Mouse (Mus musculus) hindbrain, embryonic 15.5 days (tissue): ENCODE results near the gene 2410004B18Rik. TPM values are rescaled to one million over a fixed set of nuclear protein-coding genes. Genes with fewer than 3 reads are reported as not detected.

Experiments
- ATAC-seq: fragments of 200-750 bp; cut with Nextera tagmentation; 2 replicates; pipeline ENCODE4 v1.8.0; 2017; ENCODE audit warnings: low read depth, moderate number of reproducible peaks, moderate TSS enrichment; ENCODE audit not compliant: low FRiP score
- H3K27ac ChIP-seq: fragments of 300-500 bp; sonication (generic); replicated peaks from 2 replicates; pipeline ENCODE4 v1.5.1; 2015; ENCODE audit warnings: mild to moderate bottlenecking, inconsistent platforms
- H3K27me3 ChIP-seq: fragments of 300-500 bp; sonication (generic); 2 replicates; pipeline ENCODE4 v1.6.1; 2015; ENCODE audit warnings: control low read depth, inconsistent platforms
- H3K36me3 ChIP-seq: fragments of 300-500 bp; sonication (generic); 2 replicates; pipeline ENCODE4 v1.6.1; 2015; ENCODE audit warnings: control low read depth, inconsistent platforms
- H3K4me1 ChIP-seq: fragments of 300-500 bp; sonication (generic); replicated peaks from 2 replicates; pipeline ENCODE4 v1.6.1; 2015; ENCODE audit warnings: control low read depth, inconsistent platforms
- H3K4me2 ChIP-seq: fragments of 300-500 bp; sonication (generic); 2 replicates; pipeline ENCODE4 v1.6.1; 2015; ENCODE audit warnings: moderate library complexity, mild to moderate bottlenecking, inconsistent platforms
- H3K4me3 ChIP-seq: fragments of 300-500 bp; sonication (generic); 2 replicates; pipeline ENCODE4 v1.5.1; 2015; ENCODE audit warnings: mild to moderate bottlenecking, inconsistent platforms
- H3K9ac ChIP-seq: fragments of 300-500 bp; sonication (generic); 2 replicates; pipeline ENCODE4 v1.6.1; 2015; ENCODE audit warnings: inconsistent platforms
- H3K9me3 ChIP-seq: fragments of 300-500 bp; sonication (generic); 2 replicates; pipeline ENCODE4 v1.6.1; 2016; ENCODE audit warnings: control low read depth, inconsistent platforms
- WGBS: fragments of 180-500 bp; shearing (Covaris S2); methylation state at CpG from one replicate; pipeline ENCODE4 v1.1.7; 2015; 5-methylcytosine and 5-hydroxymethylcytosine counted together
- polyA plus RNA-seq: library from polyadenylated mRNA; unstranded; fragments of >200 nt; fragmentation: Nextera tagmentation; extraction: Ambion mirVana; gene quantifications from 2 replicates; pipeline ENCODE4 v1.2.1, GENCODE M21; 2015

Gene 2410004B18Rik
- polyA plus RNA-seq = 81.0 and 84.4 TPM in 2 replicates

DNA sequence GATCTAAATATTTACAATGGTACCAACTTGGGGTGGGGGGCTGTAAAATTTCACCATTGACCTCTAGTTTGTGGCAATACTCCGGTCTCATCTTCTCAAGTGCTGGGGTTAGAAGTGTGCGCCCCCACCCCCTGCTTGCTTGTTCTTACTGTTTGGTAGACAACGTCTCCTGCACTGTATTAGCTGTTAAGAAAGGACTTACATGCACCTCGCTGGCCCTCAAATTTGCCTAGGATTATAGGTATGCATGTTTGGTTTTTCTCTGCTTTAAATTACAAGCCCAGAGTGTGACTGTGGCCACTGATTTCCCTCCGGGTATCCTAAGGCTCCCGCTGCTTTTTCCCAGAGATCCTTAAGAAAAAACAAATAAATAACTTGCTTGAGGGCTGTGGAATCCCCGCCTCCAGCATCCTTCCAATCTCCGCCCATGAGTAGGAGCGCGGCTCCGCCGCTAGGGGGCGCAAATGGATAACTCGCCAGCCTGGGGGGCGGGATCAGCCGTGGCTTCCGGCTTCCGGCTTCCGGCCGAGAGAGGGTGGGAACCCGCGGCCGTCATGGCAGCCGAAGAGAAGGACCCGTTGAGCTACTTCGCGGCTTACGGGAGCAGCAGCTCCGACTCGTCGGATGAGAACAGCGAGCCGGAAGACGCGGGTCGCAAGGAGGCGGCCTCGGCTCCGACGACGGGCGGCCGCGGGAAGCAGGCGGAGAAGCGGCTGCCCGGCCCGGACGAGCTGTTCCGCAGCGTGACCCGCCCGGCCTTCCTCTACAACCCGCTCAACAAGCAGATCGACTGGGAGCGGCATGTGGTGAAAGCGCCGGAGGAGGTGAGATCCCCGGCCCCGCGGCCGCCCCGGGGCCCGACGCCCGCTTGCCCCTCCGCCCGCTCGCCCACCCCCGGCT, at the start of gene 2410004B18Rik:
TSS of gene 2410004B18Rik (plus strand) at position 510 of the 900 bp plus-strand sequence.
- H3K9ac ChIP-seq = peak within 1 kb of the TSS; percentile 95
- peak within 1 kb of the TSS; percentile 85 for H3K27ac ChIP-seq
- ATAC-seq = peak; percentile 95
- H3K4me2 ChIP-seq = peak within 1 kb of the TSS; percentile 82
- peaks cover 22% of the 10 kb centered on the region for H3K4me1 ChIP-seq
- H3K9me3 ChIP-seq = no peaks in the 10 kb centered on the region
- peak within 1 kb of the TSS; percentile 99 for H3K4me3 ChIP-seq
- H3K36me3 ChIP-seq = peaks cover 19% of the 10 kb centered on the region; the same call in 1 of the 2 replicates
- 2% methylated on average over 59 of the region's 70 CpGs for WGBS
- no peaks in the 10 kb centered on the region for H3K27me3 ChIP-seq

DNA sequence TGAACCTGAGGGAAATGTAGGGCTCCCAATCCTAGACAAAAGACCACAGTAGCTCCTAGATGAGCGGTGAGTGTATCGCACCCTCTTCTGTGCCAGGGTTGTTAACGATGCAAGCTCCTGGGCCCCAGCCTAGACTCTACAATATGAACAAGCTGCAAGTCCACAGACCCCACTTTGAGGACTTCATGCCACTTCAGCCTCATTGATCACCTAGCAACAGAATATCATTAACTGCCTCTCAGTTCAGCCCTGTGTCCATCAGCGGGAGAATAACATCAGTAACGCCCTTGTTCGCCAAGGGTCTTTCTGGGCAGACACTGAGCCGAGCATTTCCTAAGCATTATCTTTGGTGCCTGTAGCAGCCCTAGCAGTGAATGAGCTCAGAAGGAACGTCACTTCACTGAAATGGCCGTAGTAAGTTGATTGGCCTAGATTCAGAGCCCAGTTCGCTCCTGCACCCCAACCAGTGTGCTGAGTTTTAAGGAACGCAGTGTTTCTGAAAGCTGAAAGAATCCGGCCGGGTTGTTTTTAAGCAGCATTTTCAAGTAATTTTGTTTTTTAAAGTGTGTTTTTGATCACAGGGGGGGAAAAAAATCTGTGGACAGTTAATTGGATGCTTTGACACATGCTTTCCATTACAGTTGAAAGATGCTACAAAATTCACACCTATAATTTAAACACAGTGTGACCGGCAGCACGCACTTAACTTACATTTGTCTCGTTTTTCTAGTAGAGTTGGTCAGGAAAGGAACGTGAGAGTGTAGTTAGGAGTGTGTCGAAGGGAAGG, 47.3 kb upstream of the 2410004B18Rik start:
- H3K27ac ChIP-seq = peak overlapping the region; percentile 51
- no peak overlapping the region for H3K9ac ChIP-seq
- H3K9me3 ChIP-seq = no peaks in the 10 kb centered on the region
- 31% methylated on average over 18 of the region's 18 CpGs for WGBS
- no peak overlapping the region for H3K4me3 ChIP-seq
- no peaks in the 10 kb centered on the region for H3K27me3 ChIP-seq
- peak; percentile 93 for ATAC-seq
- no peaks in the 10 kb centered on the region for H3K36me3 ChIP-seq
- no peak overlapping the region for H3K4me2 ChIP-seq
- peaks cover 10% of the 10 kb centered on the region for H3K4me1 ChIP-seq

DNA sequence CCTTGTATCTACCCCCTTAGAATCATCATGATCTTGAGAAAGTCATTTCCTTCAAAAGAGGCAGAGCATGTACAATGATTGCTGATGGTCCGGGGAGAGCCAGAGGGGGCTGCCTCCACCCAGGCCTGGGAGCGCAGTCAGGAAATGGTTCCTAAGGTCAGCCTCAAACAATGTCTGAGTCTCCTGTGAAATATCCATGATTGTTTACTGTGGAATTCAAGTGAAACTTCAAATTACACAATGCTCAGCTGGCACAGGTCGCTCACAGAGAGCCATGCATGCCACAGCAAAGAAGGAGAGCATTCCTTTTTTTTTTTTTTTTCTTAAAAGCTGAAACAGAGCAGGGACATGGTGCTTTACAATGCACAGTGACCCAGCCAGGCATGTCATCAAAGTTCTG, 45.4 kb upstream of the 2410004B18Rik start:
- H3K4me1 ChIP-seq = peaks cover 6% of the 10 kb centered on the region; the same call in 1 of the 2 replicates
- no peak overlapping the region for H3K4me2 ChIP-seq
- H3K27me3 ChIP-seq = no peaks in the 10 kb centered on the region
- H3K9ac ChIP-seq = no peak overlapping the region
- no peak overlapping the region for H3K4me3 ChIP-seq
- WGBS = 79% methylated on average over 3 of the region's 3 CpGs
- no peak overlapping the region for H3K27ac ChIP-seq
- H3K36me3 ChIP-seq = no peaks in the 10 kb centered on the region
- no peaks in the 10 kb centered on the region for H3K9me3 ChIP-seq
- no peak for ATAC-seq

DNA sequence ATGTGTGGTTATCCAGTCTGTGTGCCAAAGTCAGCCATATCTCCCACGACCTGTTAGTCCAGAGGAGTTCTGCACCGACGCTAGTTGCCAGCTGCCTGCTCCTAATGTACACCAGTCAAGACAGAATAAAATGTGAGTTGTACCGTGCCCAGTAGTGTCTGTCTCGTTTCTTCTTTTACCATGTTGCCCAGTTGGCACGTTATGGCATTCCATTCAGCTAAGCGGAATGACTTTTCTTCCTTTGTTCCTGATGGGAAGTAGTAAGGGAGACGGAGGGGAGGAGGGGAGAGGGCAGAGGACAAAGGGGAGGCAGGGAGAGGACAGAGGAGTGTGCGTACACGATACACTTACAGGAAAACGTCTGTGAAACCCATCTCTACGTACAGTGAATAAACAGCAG, 43.7 kb upstream of the 2410004B18Rik start:
- H3K9ac ChIP-seq = no peak overlapping the region
- no peak overlapping the region for H3K4me2 ChIP-seq
- no peak overlapping the region for H3K4me3 ChIP-seq
- H3K36me3 ChIP-seq = no peaks in the 10 kb centered on the region
- H3K9me3 ChIP-seq = no peaks in the 10 kb centered on the region
- no peak overlapping the region for H3K27ac ChIP-seq
- 36% methylated on average over 12 of the region's 12 CpGs for WGBS
- peaks cover 6% of the 10 kb centered on the region; the same call in 1 of the 2 replicates for H3K4me1 ChIP-seq
- ATAC-seq = no peak
- H3K27me3 ChIP-seq = no peaks in the 10 kb centered on the region

GRCm38 (mm10) chr3:145897749-145898148, 40.1 kb upstream of the 2410004B18Rik start:
- Histone ChIP-seq H3K9me3 (no peaks in the 10 kb centered on the region), H3K9ac (no peak overlapping the region), H3K27me3 (no peaks in the 10 kb centered on the region), H3K4me3 (no peak overlapping the region), H3K36me3 (no peaks in the 10 kb centered on the region), H3K4me1 (no peaks in the 10 kb centered on the region; the same call in 1 of the 2 replicates), H3K4me2 (no peak overlapping the region), H3K27ac (no peak overlapping the region)
- ATAC-seq = no peak
- 77% methylated on average over 11 of the region's 11 CpGs for WGBS

GRCm38 (mm10) chr3:145899832-145900231, 38.0 kb upstream of the 2410004B18Rik start:
- 0 out of 2 replicates have a peak, but pooled peaks have one; percentile 37 for ATAC-seq

GRCm38 (mm10) chr3:145903530-145903929, 34.3 kb upstream of the 2410004B18Rik start:
- H3K4me1 ChIP-seq = 0 out of 2 replicates have a peak, but pooled peaks cover 4% of the 10 kb centered on the region
- WGBS = 88% methylated on average over 8 of the region's 8 CpGs
- no peak overlapping the region for H3K4me2 ChIP-seq
- H3K9me3 ChIP-seq = no peaks in the 10 kb centered on the region
- ATAC-seq = no peak
- no peak overlapping the region for H3K9ac ChIP-seq
- no peaks in the 10 kb centered on the region for H3K36me3 ChIP-seq
- no peaks in the 10 kb centered on the region for H3K27me3 ChIP-seq
- no peak overlapping the region for H3K27ac ChIP-seq
- H3K4me3 ChIP-seq = no peak overlapping the region

More at GRCm38 (mm10) chr3:145899832-145900231, 38.0 kb upstream of the 2410004B18Rik start:
- no peak overlapping the region for H3K9ac ChIP-seq
- H3K4me3 ChIP-seq = no peak overlapping the region
- H3K4me2 ChIP-seq = no peak overlapping the region
- WGBS = 78% methylated on average over 8 of the region's 8 CpGs
- H3K27me3 ChIP-seq = no peaks in the 10 kb centered on the region
- no peaks in the 10 kb centered on the region for H3K9me3 ChIP-seq
- H3K27ac ChIP-seq = no peak overlapping the region
- H3K36me3 ChIP-seq = no peaks in the 10 kb centered on the region
- no peaks in the 10 kb centered on the region for H3K4me1 ChIP-seq

DNA sequence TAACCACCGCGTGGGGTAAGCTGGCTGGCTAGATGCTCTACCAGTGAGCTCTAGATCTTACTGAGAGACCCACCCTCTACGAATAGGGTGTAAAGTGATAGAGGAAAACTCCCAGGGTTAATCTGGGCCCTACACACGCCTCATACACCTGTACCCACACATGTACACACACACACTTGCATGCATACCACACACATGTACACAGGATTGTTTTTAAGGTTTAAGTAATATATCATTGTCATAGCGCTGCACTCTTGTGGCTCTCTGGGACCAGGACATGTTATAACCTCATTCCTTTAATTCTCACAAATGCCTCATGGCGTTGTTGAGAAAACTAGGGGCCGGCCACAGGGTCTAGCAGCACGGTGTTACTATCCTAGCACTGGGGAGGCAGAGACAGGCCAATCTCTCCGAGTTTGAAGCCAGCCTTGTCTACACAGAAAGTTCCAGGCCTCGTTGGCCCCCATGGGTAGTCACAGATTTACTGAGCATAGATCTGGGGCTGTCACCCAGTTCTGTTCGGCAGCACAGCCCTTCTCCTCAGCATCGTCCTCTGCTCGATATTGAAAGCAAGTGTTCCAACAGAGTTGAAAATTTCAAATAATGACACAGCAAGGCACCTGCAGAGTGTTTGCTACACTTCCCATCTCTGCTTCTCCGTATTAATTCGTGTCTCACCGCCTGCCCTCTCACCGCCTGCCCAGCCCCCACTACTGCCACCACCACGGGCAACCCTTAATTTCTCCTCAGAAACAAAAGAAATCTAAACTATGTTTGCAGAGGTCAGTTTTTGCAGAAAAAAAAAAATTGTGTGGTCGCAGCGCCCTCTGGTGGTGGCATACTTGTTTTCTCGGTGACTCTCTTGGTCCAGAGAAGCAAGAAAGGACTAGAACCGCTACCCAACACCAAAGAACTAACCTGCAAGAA, 32.7 kb upstream of the 2410004B18Rik start:
- no peaks in the 10 kb centered on the region for H3K9me3 ChIP-seq
- WGBS = 50% methylated on average over 22 of the region's 22 CpGs
- H3K9ac ChIP-seq = peak overlapping the region; percentile 17; the same call in 1 of the 2 replicates
- H3K27me3 ChIP-seq = no peaks in the 10 kb centered on the region
- no peaks in the 10 kb centered on the region for H3K36me3 ChIP-seq
- ATAC-seq = peak; percentile 49; the same call in 1 of the 2 replicates
- 0 out of 2 replicates have a peak, but pooled peaks cover 4% of the 10 kb centered on the region for H3K4me1 ChIP-seq
- peak overlapping the region; percentile 15; the same call in 1 of the 2 replicates for H3K4me3 ChIP-seq
- H3K27ac ChIP-seq = no peak overlapping the region
- H3K4me2 ChIP-seq = peak overlapping the region; percentile 48

GRCm38 (mm10) chr3:145906582-145906981, 31.2 kb upstream of the 2410004B18Rik start:
- 0 out of 2 replicates have a peak, but pooled peaks cover 4% of the 10 kb centered on the region for H3K4me1 ChIP-seq
- no peaks in the 10 kb centered on the region for H3K36me3 ChIP-seq
- H3K27me3 ChIP-seq = no peaks in the 10 kb centered on the region
- no peak overlapping the region for H3K27ac ChIP-seq
- no peaks in the 10 kb centered on the region for H3K9me3 ChIP-seq
- WGBS = 86% methylated on average over 9 of the region's 9 CpGs
- no peak overlapping the region for H3K4me2 ChIP-seq
- no peak for ATAC-seq
- no peak overlapping the region for H3K9ac ChIP-seq
- H3K4me3 ChIP-seq = no peak overlapping the region

DNA sequence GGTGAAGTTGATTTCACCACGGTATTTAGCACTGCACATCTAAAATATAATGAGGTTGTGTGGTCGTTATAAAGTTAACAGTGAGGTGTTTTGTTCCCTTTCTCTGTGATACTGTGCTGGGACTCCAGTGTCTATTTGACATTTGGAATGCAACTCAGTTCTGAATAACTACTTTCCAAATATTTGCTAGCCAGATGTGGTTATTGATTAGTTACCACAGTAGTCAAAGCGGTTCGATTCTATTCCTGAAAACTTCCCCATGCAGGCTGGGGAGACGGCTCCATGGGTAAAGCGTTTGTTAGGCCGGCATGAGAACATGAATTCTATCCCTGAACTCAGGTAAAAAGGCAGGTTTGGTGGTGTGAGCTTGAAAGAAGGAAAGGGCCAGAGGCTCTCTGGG, 25.3 kb upstream of the 2410004B18Rik start:
- WGBS = 94% methylated on average over 7 of the region's 7 CpGs
- no peak overlapping the region for H3K4me2 ChIP-seq

DNA sequence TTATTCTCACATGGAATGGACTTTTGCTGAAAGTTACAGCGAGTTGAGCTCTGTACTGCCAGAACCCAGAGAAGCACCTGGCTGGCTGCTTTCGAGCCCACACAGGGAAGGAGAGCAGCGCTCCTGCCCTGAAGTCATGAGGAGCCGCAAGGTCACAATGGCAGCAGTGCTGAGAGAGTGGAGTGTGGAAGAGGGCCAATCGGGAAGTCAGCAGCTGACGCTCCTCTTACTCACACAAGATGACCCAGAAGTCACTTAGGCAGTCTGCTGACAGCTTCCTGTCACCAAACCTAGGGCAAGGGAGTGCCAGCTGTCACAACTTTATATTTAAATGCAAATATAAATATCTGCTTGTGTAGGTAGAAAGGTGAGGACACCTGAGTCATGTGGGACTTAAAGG, 24.6 kb upstream of the 2410004B18Rik start:
- Histone ChIP-seq H3K4me1 (no peaks in the 10 kb centered on the region), H3K9ac (no peak overlapping the region), H3K4me3 (no peak overlapping the region), H3K27me3 (no peaks in the 10 kb centered on the region), H3K4me2 (no peak overlapping the region), H3K9me3 (no peaks in the 10 kb centered on the region), H3K27ac (no peak overlapping the region), H3K36me3 (no peaks in the 10 kb centered on the region)
- no peak for ATAC-seq
- WGBS = 90% methylated on average over 6 of the region's 6 CpGs

More for the DNA sequence above, 25.3 kb upstream of the 2410004B18Rik start:
- ATAC-seq = no peak
- Histone ChIP-seq H3K4me3 (no peak overlapping the region), H3K9me3 (no peaks in the 10 kb centered on the region), H3K36me3 (no peaks in the 10 kb centered on the region), H3K27ac (no peak overlapping the region), H3K27me3 (no peaks in the 10 kb centered on the region), H3K9ac (no peak overlapping the region), H3K4me1 (no peaks in the 10 kb centered on the region)
